Mouse (Mus musculus): ENCODE data around the gene Sox5. TPM values are rescaled to one million over a fixed set of nuclear protein-coding genes. Genes with fewer than 3 reads are reported as not detected.

The Sox5 gene
- polyA plus RNA-seq, 1 experiment from 2014 or later: 34.3 TPM

DNA sequence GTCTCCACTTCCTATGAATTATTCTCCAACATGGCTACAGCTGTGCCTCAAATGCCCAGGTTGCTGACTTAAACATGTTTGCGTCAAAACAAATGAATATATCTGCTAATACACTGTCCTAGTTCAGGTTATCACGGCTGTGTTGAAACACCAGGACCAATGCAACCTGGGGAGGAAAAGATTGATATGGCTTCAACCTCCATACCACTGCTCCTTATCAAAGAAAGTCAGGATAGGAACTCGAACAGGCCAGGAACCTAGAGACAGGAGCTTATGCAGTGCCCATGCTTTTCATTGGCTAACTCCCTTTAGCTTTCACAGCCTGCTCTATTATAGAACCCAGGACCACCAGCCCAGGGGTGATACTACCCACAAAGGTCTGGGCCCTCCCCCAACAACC, 606.2 kb downstream of the Sox5 start:
- ATAC-seq (ENCODE audit: insufficient read depth, low FRiP score, low TSS enrichment): no peak
- WGBS: 90% methylated on average over 3 of the region's 3 CpGs

GRCm38 (mm10) chr6:144170541-144170940, 611.2 kb downstream of the Sox5 start:
- WGBS: 83% methylated on average over 4 of the region's 4 CpGs
- Histone ChIP-seq H3K36me3 (ENCODE audit: control insufficient read depth, insufficient read depth, low read length) (no peaks in the 10 kb centered on the region), H3K27me3 (ENCODE audit: control insufficient read depth, insufficient read depth, low read length) (no peaks in the 10 kb centered on the region), H3K27ac (ENCODE audit: low read depth, low read length) (no peak overlapping the region), H3K4me1 (ENCODE audit: control insufficient read depth, insufficient read depth, low read length) (peaks cover 18% of the 10 kb centered on the region), H3K9ac (ENCODE audit: low read length) (no peak overlapping the region), H3K4me3 (ENCODE audit: low read depth, low read length) (no peak overlapping the region), H3K4me2 (ENCODE audit: low read depth) (no peak overlapping the region), H3K9me3 (ENCODE audit: control insufficient read depth, low read length) (no peaks in the 10 kb centered on the region)
- ATAC-seq (ENCODE audit: insufficient read depth, low FRiP score, low TSS enrichment): no peak
- DNase-seq (ENCODE audit: low spot score): no peak

More for the DNA sequence above, 606.2 kb downstream of the Sox5 start:
- H3K9me3 ChIP-seq (ENCODE audit: control insufficient read depth, low read length): no peaks in the 10 kb centered on the region
- no peak overlapping the region for H3K27ac ChIP-seq (ENCODE audit: low read depth, low read length)
- no peaks in the 10 kb centered on the region for H3K36me3 ChIP-seq (ENCODE audit: control insufficient read depth, insufficient read depth, low read length)
- no peak for DNase-seq (ENCODE audit: low spot score)
- no peak overlapping the region for H3K9ac ChIP-seq (ENCODE audit: low read length)
- H3K4me3 ChIP-seq (ENCODE audit: low read depth, low read length): no peak overlapping the region
- H3K27me3 ChIP-seq (ENCODE audit: control insufficient read depth, insufficient read depth, low read length): no peaks in the 10 kb centered on the region
- 0 out of 2 replicates have a peak, but pooled peaks cover 4% of the 10 kb centered on the region for H3K4me1 ChIP-seq (ENCODE audit: control insufficient read depth, insufficient read depth, low read length)
- no peak overlapping the region for H3K4me2 ChIP-seq (ENCODE audit: low read depth)

- no peaks in the 10 kb centered on the region for H3K27me3 ChIP-seq (ENCODE audit: control insufficient read depth, insufficient read depth, low read length)
- H3K4me1 ChIP-seq (ENCODE audit: control insufficient read depth, insufficient read depth, low read length): peaks cover 19% of the 10 kb centered on the region
- no peak overlapping the region for H3K4me3 ChIP-seq (ENCODE audit: low read depth, low read length)
- H3K36me3 ChIP-seq (ENCODE audit: control insufficient read depth, insufficient read depth, low read length): no peaks in the 10 kb centered on the region
- H3K4me2 ChIP-seq (ENCODE audit: low read depth): no peak overlapping the region
- WGBS: 15% methylated on average over 4 of the region's 4 CpGs
- ATAC-seq (ENCODE audit: insufficient read depth, low FRiP score, low TSS enrichment) (no peak), DNase-seq (ENCODE audit: low spot score) (no peak)
- 0 out of 2 replicates have a peak overlapping the region, but pooled peaks have one; percentile 35 for H3K27ac ChIP-seq (ENCODE audit: low read depth, low read length)
- H3K9me3 ChIP-seq (ENCODE audit: control insufficient read depth, low read length): no peaks in the 10 kb centered on the region
- H3K9ac ChIP-seq (ENCODE audit: low read length): no peak overlapping the region
Measured at GRCm38 (mm10) chr6:144169791-144170190, 612.0 kb downstream of the Sox5 start.

DNA sequence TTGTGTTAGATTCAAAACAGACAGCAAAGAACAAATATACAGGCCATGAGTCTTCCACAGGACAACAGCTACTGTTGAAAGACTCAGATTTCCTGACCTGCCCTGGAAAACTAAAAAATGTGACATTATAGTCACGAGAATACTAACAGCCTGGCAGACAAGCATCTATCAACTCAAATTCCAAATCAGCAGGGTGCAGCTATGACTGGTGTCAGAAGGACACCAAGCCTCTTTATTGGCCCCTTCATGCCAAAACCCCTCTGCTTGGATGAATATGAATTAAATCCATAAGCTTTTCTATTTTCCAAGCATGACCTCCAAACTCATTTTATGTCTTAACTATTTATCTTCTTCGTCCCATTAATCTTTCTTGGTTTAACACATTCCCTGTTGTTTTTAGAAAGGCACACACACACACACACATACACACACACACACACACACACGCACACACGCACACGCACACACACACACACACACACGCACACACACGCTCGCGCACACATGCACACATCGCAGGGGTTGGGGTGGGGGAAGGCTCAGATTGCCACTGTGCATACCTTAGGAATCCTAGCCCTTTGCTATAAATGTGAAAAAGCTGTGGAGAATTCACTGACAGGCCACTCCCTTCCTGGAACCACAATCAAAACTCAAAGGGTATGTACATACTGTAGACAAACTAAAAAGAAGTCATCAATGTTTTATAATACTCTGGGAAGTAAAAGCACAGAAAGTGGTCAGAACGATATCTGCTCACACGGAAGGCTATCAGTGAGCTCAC, 612.9 kb downstream of the Sox5 start:
- H3K4me3 ChIP-seq (ENCODE audit: low read depth, low read length): no peak overlapping the region
- ATAC-seq (ENCODE audit: insufficient read depth, low FRiP score, low TSS enrichment): no peak
- WGBS: 66% methylated on average over 12 of the region's 12 CpGs
- H3K4me1 ChIP-seq (ENCODE audit: control insufficient read depth, insufficient read depth, low read length): peaks cover 17% of the 10 kb centered on the region
- H3K27ac ChIP-seq (ENCODE audit: low read depth, low read length): no peak overlapping the region
- no peak overlapping the region for H3K4me2 ChIP-seq (ENCODE audit: low read depth)
- no peak for DNase-seq (ENCODE audit: low spot score)
- H3K9ac ChIP-seq (ENCODE audit: low read length): no peak overlapping the region
- H3K36me3 ChIP-seq (ENCODE audit: control insufficient read depth, insufficient read depth, low read length): no peaks in the 10 kb centered on the region
- H3K27me3 ChIP-seq (ENCODE audit: control insufficient read depth, insufficient read depth, low read length): no peaks in the 10 kb centered on the region
- H3K9me3 ChIP-seq (ENCODE audit: control insufficient read depth, low read length): no peaks in the 10 kb centered on the region

GRCm38 (mm10) chr6:144167058-144167457, 614.7 kb downstream of the Sox5 start:
- Histone ChIP-seq H3K27me3 (ENCODE audit: control insufficient read depth, insufficient read depth, low read length) (no peaks in the 10 kb centered on the region), H3K9ac (ENCODE audit: low read length) (no peak overlapping the region), H3K4me1 (ENCODE audit: control insufficient read depth, insufficient read depth, low read length) (peaks cover 15% of the 10 kb centered on the region), H3K4me2 (ENCODE audit: low read depth) (no peak overlapping the region), H3K9me3 (ENCODE audit: control insufficient read depth, low read length) (no peaks in the 10 kb centered on the region), H3K4me3 (ENCODE audit: low read depth, low read length) (no peak overlapping the region), H3K27ac (ENCODE audit: low read depth, low read length) (no peak overlapping the region), H3K36me3 (ENCODE audit: control insufficient read depth, insufficient read depth, low read length) (no peaks in the 10 kb centered on the region)
- DNase-seq (ENCODE audit: low spot score) (no peak), ATAC-seq (ENCODE audit: insufficient read depth, low FRiP score, low TSS enrichment) (0 out of 2 replicates have a peak, but pooled peaks have one; percentile 11)
- 98% methylated on average over 7 of the region's 7 CpGs for WGBS

- Histone ChIP-seq H3K36me3 (ENCODE audit: control insufficient read depth, insufficient read depth, low read length) (no peaks in the 10 kb centered on the region), H3K27me3 (ENCODE audit: control insufficient read depth, insufficient read depth, low read length) (no peaks in the 10 kb centered on the region), H3K4me3 (ENCODE audit: low read depth, low read length) (no peak overlapping the region), H3K9me3 (ENCODE audit: control insufficient read depth, low read length) (no peaks in the 10 kb centered on the region), H3K4me1 (ENCODE audit: control insufficient read depth, insufficient read depth, low read length) (peaks cover 15% of the 10 kb centered on the region), H3K9ac (ENCODE audit: low read length) (no peak overlapping the region), H3K4me2 (ENCODE audit: low read depth) (no peak overlapping the region), H3K27ac (ENCODE audit: low read depth, low read length) (peak overlapping the region; percentile 77; the same call in 1 of the 2 replicates)
- no peak for DNase-seq (ENCODE audit: low spot score)
- 63% methylated on average over 8 of the region's 8 CpGs for WGBS
- ATAC-seq (ENCODE audit: insufficient read depth, low FRiP score, low TSS enrichment): no peak
Measured at GRCm38 (mm10) chr6:144166651-144167050, 615.1 kb downstream of the Sox5 start.

- DNase-seq (ENCODE audit: low spot score): peak; percentile 82
- WGBS: 4% methylated on average over 8 of the region's 8 CpGs
- H3K27ac ChIP-seq (ENCODE audit: low read depth, low read length): peak overlapping the region; percentile 77
- peaks cover 15% of the 10 kb centered on the region for H3K4me1 ChIP-seq (ENCODE audit: control insufficient read depth, insufficient read depth, low read length)
- no peaks in the 10 kb centered on the region for H3K9me3 ChIP-seq (ENCODE audit: control insufficient read depth, low read length)
- H3K36me3 ChIP-seq (ENCODE audit: control insufficient read depth, insufficient read depth, low read length): no peaks in the 10 kb centered on the region
- H3K4me2 ChIP-seq (ENCODE audit: low read depth): peak overlapping the region; percentile 21; the same call in 1 of the 2 replicates
- no peak overlapping the region for H3K9ac ChIP-seq (ENCODE audit: low read length)
- peak; percentile 92 for ATAC-seq (ENCODE audit: insufficient read depth, low FRiP score, low TSS enrichment)
- no peak overlapping the region for H3K4me3 ChIP-seq (ENCODE audit: low read depth, low read length)
- H3K27me3 ChIP-seq (ENCODE audit: control insufficient read depth, insufficient read depth, low read length): no peaks in the 10 kb centered on the region
Measured at GRCm38 (mm10) chr6:144166104-144166503, 615.7 kb downstream of the Sox5 start.

DNA sequence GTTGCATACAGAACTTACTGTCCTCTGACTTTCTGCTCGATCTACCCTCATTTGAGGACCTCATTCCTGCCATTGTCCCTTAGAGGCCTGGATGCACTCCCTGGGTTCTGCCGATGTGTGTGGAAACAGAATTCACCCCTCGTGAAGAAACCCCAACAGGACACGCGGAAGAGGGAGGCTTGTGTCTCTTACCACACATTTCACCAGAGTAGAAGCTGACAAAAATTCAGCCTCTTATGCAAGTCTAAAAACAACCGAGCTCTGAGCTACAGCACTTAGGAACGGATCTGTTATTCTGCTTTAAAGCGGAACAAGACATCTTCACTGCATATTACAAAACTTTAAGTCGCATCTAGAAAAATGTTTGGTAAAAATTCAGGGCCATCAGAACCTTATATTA, 618.3 kb downstream of the Sox5 start:
- DNase-seq (ENCODE audit: low spot score) (no peak), ATAC-seq (ENCODE audit: insufficient read depth, low FRiP score, low TSS enrichment) (no peak)
- WGBS: 91% methylated on average over 9 of the region's 9 CpGs
- Histone ChIP-seq H3K27ac (ENCODE audit: low read depth, low read length) (no peak overlapping the region), H3K9me3 (ENCODE audit: control insufficient read depth, low read length) (no peaks in the 10 kb centered on the region), H3K4me2 (ENCODE audit: low read depth) (no peak overlapping the region), H3K27me3 (ENCODE audit: control insufficient read depth, insufficient read depth, low read length) (no peaks in the 10 kb centered on the region), H3K36me3 (ENCODE audit: control insufficient read depth, insufficient read depth, low read length) (no peaks in the 10 kb centered on the region), H3K4me3 (ENCODE audit: low read depth, low read length) (no peak overlapping the region), H3K9ac (ENCODE audit: low read length) (no peak overlapping the region), H3K4me1 (ENCODE audit: control insufficient read depth, insufficient read depth, low read length) (peaks cover 13% of the 10 kb centered on the region; the same call in 1 of the 2 replicates)

GRCm38 (mm10) chr6:144158637-144159036, 623.1 kb downstream of the Sox5 start:
- WGBS: 94% methylated on average over 12 of the region's 12 CpGs
- ATAC-seq (ENCODE audit: insufficient read depth, low FRiP score, low TSS enrichment) (no peak), DNase-seq (ENCODE audit: low spot score) (no peak)
- no peaks in the 10 kb centered on the region for H3K36me3 ChIP-seq (ENCODE audit: control insufficient read depth, insufficient read depth, low read length)
- no peak overlapping the region for H3K4me2 ChIP-seq (ENCODE audit: low read depth)
- peaks cover 11% of the 10 kb centered on the region; the same call in 1 of the 2 replicates for H3K4me1 ChIP-seq (ENCODE audit: control insufficient read depth, insufficient read depth, low read length)
- H3K27me3 ChIP-seq (ENCODE audit: control insufficient read depth, insufficient read depth, low read length): no peaks in the 10 kb centered on the region
- no peaks in the 10 kb centered on the region for H3K9me3 ChIP-seq (ENCODE audit: control insufficient read depth, low read length)
- H3K9ac ChIP-seq (ENCODE audit: low read length): no peak overlapping the region
- no peak overlapping the region for H3K27ac ChIP-seq (ENCODE audit: low read depth, low read length)
- no peak overlapping the region for H3K4me3 ChIP-seq (ENCODE audit: low read depth, low read length)
